ENCODE assay signal across 20 mouse cellular contexts in the genomic region with DNA sequence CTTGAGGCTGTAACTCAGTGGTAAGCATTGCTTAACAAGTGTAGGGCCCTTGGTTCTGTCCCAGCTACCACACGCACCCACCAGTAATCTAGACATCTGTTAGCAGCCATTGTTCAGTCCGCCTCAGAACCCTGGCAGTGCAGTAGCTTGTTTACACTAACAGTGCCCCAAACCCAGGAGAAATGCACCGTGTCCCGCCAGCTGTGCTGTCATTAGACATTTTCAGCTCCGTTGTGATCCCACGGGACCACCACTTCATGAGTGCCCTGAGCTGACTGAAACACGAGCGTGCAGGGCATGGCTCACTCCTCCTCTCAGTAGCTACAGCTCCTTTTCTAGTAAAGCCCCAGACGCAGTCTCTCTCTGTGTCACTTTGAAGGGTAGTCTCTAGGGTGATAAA. TPM values are rescaled to one million over a fixed set of nuclear protein-coding genes. Genes with fewer than 3 reads are reported as not detected.
DNase-seq lines count a peak whose midpoint lies in the region; ATAC-seq and TF ChIP-seq lines count a peak whose summit lies in the region.
"Had no signal": no experiment of that assay in that cellular context is flagged by ENCODE, and none has a peak within 500 bp of the region (broad histone marks: within the 10 kb centered on the region; RNA-seq: fewer than 3 reads in every experiment).

No protein-coding gene starts in this region.

- H3K27ac ChIP-seq in embryonic facial prominence, embryonic 11.5 days (replicated peaks; ENCODE audit: low read depth, low read length): no peak overlapping the region
- H3K27ac ChIP-seq in embryonic facial prominence, embryonic 10.5 days (replicated peaks): no peak overlapping the region
- 0 out of 2 replicates have a peak overlapping the region, but pooled peaks have one; percentile 11 for H3K27ac ChIP-seq in liver, embryonic 12.5 days
- H3K27ac ChIP-seq: heart, embryonic 15.5 days; layer of hippocampus, adult 2 months; left cerebral cortex, adult 2 months; limb, embryonic 12.5 days; midbrain, embryonic 12.5 days had no signal

- H3K9me3 ChIP-seq in embryonic facial prominence, embryonic 11.5 days (replicated peaks; ENCODE audit: control insufficient read depth, low read length): no peaks in the 10 kb centered on the region
- H3K9me3 ChIP-seq in embryonic facial prominence, embryonic 10.5 days: no peaks in the 10 kb centered on the region
- no peaks in the 10 kb centered on the region for H3K9me3 ChIP-seq in liver, embryonic 12.5 days (replicated peaks)
- H3K9me3 ChIP-seq: heart, embryonic 15.5 days; limb, embryonic 12.5 days; midbrain, embryonic 12.5 days had no signal

- WGBS in embryonic facial prominence, embryonic 11.5 days: 57% methylated on average over 9 of the region's 9 CpGs
- WGBS in embryonic facial prominence, embryonic 10.5 days: 67% methylated on average over 9 of the region's 9 CpGs
- 81% methylated on average over 9 of the region's 9 CpGs for WGBS in liver, embryonic 12.5 days (ENCODE audit: insufficient replicate concordance)

- H3K4me3 ChIP-seq in embryonic facial prominence, embryonic 11.5 days (ENCODE audit: low read depth, low read length): no peak overlapping the region
- no peak overlapping the region for H3K4me3 ChIP-seq in embryonic facial prominence, embryonic 10.5 days
- H3K4me3 ChIP-seq in liver, embryonic 12.5 days: no peak overlapping the region
- H3K4me3 ChIP-seq: heart, embryonic 15.5 days; layer of hippocampus, adult 2 months; left cerebral cortex, adult 2 months; limb, embryonic 12.5 days; midbrain, embryonic 12.5 days had no signal

- TF ChIP-seq POLR2A in brain, embryonic 14.5 days (IDR thresholded peaks at IDR 0.05; ENCODE audit: borderline replicate concordance, extremely low read depth, insufficient read depth, insufficient read length, poor library complexity, severe bottlenecking): no peak

- no peak for TF ChIP-seq CTCF in brain, embryonic 14.5 days (IDR thresholded peaks at IDR 0.05; ENCODE audit: borderline replicate concordance, extremely low read depth, insufficient read depth, insufficient read length)

- ATAC-seq in embryonic facial prominence, embryonic 11.5 days (replicated peaks; ENCODE audit: insufficient number of reproducible peaks, low FRiP score, low TSS enrichment, low read depth): no peak
- ATAC-seq in liver, embryonic 12.5 days: no peak
- ATAC-seq: forebrain, embryonic 16.5 days; intestine, embryonic 16.5 days had no signal

- peaks cover 8% of the 10 kb centered on the region for H3K36me3 ChIP-seq in embryonic facial prominence, embryonic 11.5 days (replicated peaks; ENCODE audit: control insufficient read depth, insufficient read depth, low read depth, low read length)
- H3K36me3 ChIP-seq in embryonic facial prominence, embryonic 10.5 days (replicated peaks): peaks cover 97% of the 10 kb centered on the region
- H3K36me3 ChIP-seq in liver, embryonic 12.5 days: peaks cover 99% of the 10 kb centered on the region

- H3K4me2 ChIP-seq in embryonic facial prominence, embryonic 11.5 days (ENCODE audit: low read depth, low read length): no peak overlapping the region
- no peak overlapping the region for H3K4me2 ChIP-seq in liver, embryonic 12.5 days
- H3K4me2 ChIP-seq: heart, embryonic 15.5 days; limb, embryonic 12.5 days; midbrain, embryonic 12.5 days had no signal

- H3K9ac ChIP-seq in embryonic facial prominence, embryonic 11.5 days (replicated peaks; ENCODE audit: low read length): no peak overlapping the region
- no peak overlapping the region for H3K9ac ChIP-seq in liver, embryonic 12.5 days
- H3K9ac ChIP-seq: heart, embryonic 15.5 days; limb, embryonic 12.5 days; midbrain, embryonic 12.5 days had no signal

- no peaks in the 10 kb centered on the region for H3K4me1 ChIP-seq in embryonic facial prominence, embryonic 11.5 days (ENCODE audit: control insufficient read depth, insufficient read depth, low read length)
- H3K4me1 ChIP-seq in embryonic facial prominence, embryonic 10.5 days: no peaks in the 10 kb centered on the region
- peaks cover 52% of the 10 kb centered on the region for H3K4me1 ChIP-seq in liver, embryonic 12.5 days
- H3K4me1 ChIP-seq: heart, embryonic 15.5 days; limb, embryonic 12.5 days; midbrain, embryonic 12.5 days had no signal

- DNase-seq in embryonic facial prominence, embryonic 11.5 days (ENCODE audit: low spot score): peak; percentile 11
- no peak for DNase-seq in embryonic facial prominence, embryonic 10.5 days (ENCODE audit: low spot score)
- DNase-seq in liver: no peak
- peak; percentile 30 for DNase-seq in brain, embryonic 14.5 days (ENCODE audit: low read depth)
- DNase-seq in retina, embryonic 14.5 days (ENCODE audit: low spot score): peak; percentile 30
- DNase-seq in kidney, postnatal 36 days: no peak
- no peak for DNase-seq in thymus, postnatal 4 days
- DNase-seq: adrenal gland, adult 8-10 months; cerebellum, adult 18-20 months; cerebellum, postnatal 36 days; lung, adult 2 months; lung, postnatal 36 days had no signal

- H3K27me3 ChIP-seq in embryonic facial prominence, embryonic 11.5 days (ENCODE audit: control insufficient read depth, insufficient read depth, low read length): no peaks in the 10 kb centered on the region
- H3K27me3 ChIP-seq in embryonic facial prominence, embryonic 10.5 days (replicated peaks; ENCODE audit: low read depth, poor library complexity, severe bottlenecking): no peaks in the 10 kb centered on the region
- no peaks in the 10 kb centered on the region for H3K27me3 ChIP-seq in liver, embryonic 12.5 days (replicated peaks)
- H3K27me3 ChIP-seq: heart, embryonic 15.5 days; limb, embryonic 12.5 days; midbrain, embryonic 12.5 days had no signal

RNA-seq across cellular contexts. Expression of a gene that starts 27.7 kb away (rescaled TPM):
- 11.8 and 12.4 TPM in 2 replicates for polyA plus RNA-seq in embryonic facial prominence, embryonic 11.5 days (2014; fragmentation: Nextera tagmentation; extraction: Ambion mirVana)
- 9.7 and 11.5 TPM in 2 replicates for polyA plus RNA-seq in embryonic facial prominence, embryonic 10.5 days (2016; fragmentation: Nextera tagmentation; extraction: Ambion mirVana)
- 5.6 and 6.3 TPM in 2 replicates for polyA plus RNA-seq in liver, embryonic 12.5 days (2016; fragmentation: Nextera tagmentation; extraction: Ambion mirVana)
- polyA plus RNA-seq in brain, embryonic 14.5 days (2012; rRNA removed): 26.2 and 33.3 TPM in 2 replicates

RNA-seq across cellular contexts. Expression of a gene that starts 41.3 kb away (rescaled TPM):
- 30.4 and 33.7 TPM in 2 replicates for polyA plus RNA-seq in embryonic facial prominence, embryonic 11.5 days (2014; fragmentation: Nextera tagmentation; extraction: Ambion mirVana)
- polyA plus RNA-seq in embryonic facial prominence, embryonic 10.5 days (2016; fragmentation: Nextera tagmentation; extraction: Ambion mirVana): 37.8 and 37.9 TPM in 2 replicates
- polyA plus RNA-seq in liver, embryonic 12.5 days (2016; fragmentation: Nextera tagmentation; extraction: Ambion mirVana): 31.4 and 32.8 TPM in 2 replicates
- 51.3 and 58.3 TPM in 2 replicates for polyA plus RNA-seq in brain, embryonic 14.5 days (2012; rRNA removed)

RNA-seq across cellular contexts. Expression of a gene that starts 52.1 kb away (rescaled TPM):
- 81.3 and 83.5 TPM in 2 replicates for polyA plus RNA-seq in embryonic facial prominence, embryonic 11.5 days (2014; fragmentation: Nextera tagmentation; extraction: Ambion mirVana)
- 104 and 105 TPM in 2 replicates for polyA plus RNA-seq in embryonic facial prominence, embryonic 10.5 days (2016; fragmentation: Nextera tagmentation; extraction: Ambion mirVana)
- polyA plus RNA-seq in liver, embryonic 12.5 days (2016; fragmentation: Nextera tagmentation; extraction: Ambion mirVana): 68.3 and 71.9 TPM in 2 replicates
- polyA plus RNA-seq in brain, embryonic 14.5 days (2012; rRNA removed): 113 and 117 TPM in 2 replicates

Comparison
In these comparisons a context has a peak if more than half of its experiments do, and no peak if none do; other contexts are left out.
1. DNase-seq: peak in embryonic facial prominence, embryonic 11.5 days (single experiment), brain, embryonic 14.5 days (single experiment) and retina, embryonic 14.5 days (single experiment); none in embryonic facial prominence, embryonic 10.5 days (single experiment), liver (single experiment), kidney, postnatal 36 days (0 of 2) and thymus, postnatal 4 days (single experiment).